9 mouse cellular contexts compared by ENCODE assay signal in the genomic region with DNA sequence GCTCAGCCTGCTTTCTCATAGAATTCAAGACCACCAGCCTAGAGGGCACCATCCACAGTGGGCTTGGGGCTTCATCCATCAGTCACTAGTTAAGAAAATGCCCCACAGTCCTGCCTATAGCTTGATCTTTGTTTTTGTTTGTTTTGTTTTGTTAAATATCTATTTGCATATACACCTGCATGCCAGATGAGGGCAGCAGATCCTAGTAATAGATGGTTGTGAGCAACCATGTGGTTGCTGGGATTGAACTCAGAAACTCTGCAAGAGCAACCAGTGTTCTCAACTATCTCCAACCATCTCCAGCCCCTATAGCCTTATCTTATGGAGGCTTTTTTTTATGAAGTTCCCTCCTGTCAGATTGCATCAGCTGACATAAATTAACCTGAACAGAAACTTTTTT. TPM values are rescaled to one million over a fixed set of nuclear protein-coding genes. Genes with fewer than 3 reads are reported as not detected.
DNase-seq lines count a peak whose midpoint lies in the region; ATAC-seq and TF ChIP-seq lines count a peak whose summit lies in the region.
"Had no signal": no experiment of that assay in that cellular context is flagged by ENCODE, and none has a peak within 500 bp of the region (broad histone marks: within the 10 kb centered on the region; RNA-seq: fewer than 3 reads in every experiment).

No protein-coding gene starts in this region.

- no peak overlapping the region for H3K9ac ChIP-seq in forebrain, embryonic 14.5 days (ENCODE audit: low read length)
- H3K9ac ChIP-seq in forebrain, embryonic 15.5 days (replicated peaks), result no peak overlapping the region
- H3K9ac ChIP-seq in lung, postnatal 0 days (replicated peaks; ENCODE audit: low read depth), result no peak overlapping the region
- H3K9ac ChIP-seq: embryonic facial prominence, embryonic 12.5 days had no signal

- H3K27me3 ChIP-seq in forebrain, embryonic 14.5 days (replicated peaks; ENCODE audit: control insufficient read depth, insufficient read depth, low read length), result no peaks in the 10 kb centered on the region
- no peaks in the 10 kb centered on the region for H3K27me3 ChIP-seq in forebrain, embryonic 15.5 days
- no peaks in the 10 kb centered on the region for H3K27me3 ChIP-seq in lung, postnatal 0 days (replicated peaks; ENCODE audit: insufficient read depth, low read length)
- H3K27me3 ChIP-seq: embryonic facial prominence, embryonic 12.5 days had no signal

- DNase-seq in forebrain, embryonic 14.5 days (ENCODE audit: low spot score), result peak; percentile 26
- no peak for DNase-seq in lung, postnatal 0 days (ENCODE audit: low spot score)
- DNase-seq in lung, postnatal 14 days, result no peak
- peak; percentile 33 for DNase-seq in brain, adult 2 months (ENCODE audit: low read depth, low spot score)
- no peak for DNase-seq in gastrocnemius, adult 8-10 months (ENCODE audit: low spot score in 2 of 2)
- no peak for DNase-seq in frontal cortex, postnatal 10 days (ENCODE audit: low spot score in 2 of 2)

- H3K9me3 ChIP-seq in forebrain, embryonic 14.5 days (replicated peaks; ENCODE audit: control insufficient read depth, low read length), result no peaks in the 10 kb centered on the region
- no peaks in the 10 kb centered on the region for H3K9me3 ChIP-seq in forebrain, embryonic 15.5 days
- H3K9me3 ChIP-seq in lung, postnatal 0 days (ENCODE audit: low read length), result no peaks in the 10 kb centered on the region
- H3K9me3 ChIP-seq: embryonic facial prominence, embryonic 12.5 days had no signal

- no peaks in the 10 kb centered on the region for H3K4me1 ChIP-seq in forebrain, embryonic 14.5 days (ENCODE audit: control insufficient read depth, insufficient read depth, low read length)
- no peaks in the 10 kb centered on the region for H3K4me1 ChIP-seq in forebrain, embryonic 15.5 days
- H3K4me1 ChIP-seq in lung, postnatal 0 days (ENCODE audit: insufficient read depth, low read depth, low read length), result no peaks in the 10 kb centered on the region
- H3K4me1 ChIP-seq: embryonic facial prominence, embryonic 12.5 days had no signal

- peaks cover 57% of the 10 kb centered on the region for H3K36me3 ChIP-seq in forebrain, embryonic 14.5 days (ENCODE audit: control insufficient read depth, insufficient read depth, low read length)
- peaks cover 54% of the 10 kb centered on the region for H3K36me3 ChIP-seq in forebrain, embryonic 15.5 days
- peaks cover 5% of the 10 kb centered on the region for H3K36me3 ChIP-seq in lung, postnatal 0 days (ENCODE audit: insufficient read depth, low read length)

- H3K4me2 ChIP-seq in forebrain, embryonic 14.5 days (ENCODE audit: low read length), result no peak overlapping the region
- H3K4me2 ChIP-seq in forebrain, embryonic 15.5 days (replicated peaks), result no peak overlapping the region
- no peak overlapping the region for H3K4me2 ChIP-seq in lung, postnatal 0 days (replicated peaks; ENCODE audit: low read depth, low read length)
- H3K4me2 ChIP-seq: embryonic facial prominence, embryonic 12.5 days had no signal

- peak; percentile 52 for TF ChIP-seq CTCF in lung, postnatal 0 days (IDR thresholded peaks at IDR 0.05)

- TF ChIP-seq EP300 in lung, postnatal 0 days (IDR thresholded peaks at IDR 0.05), result no peak

- H3K27ac ChIP-seq in forebrain, embryonic 14.5 days (ENCODE audit: low read depth, low read length), result no peak overlapping the region
- H3K27ac ChIP-seq in forebrain, embryonic 15.5 days (replicated peaks), result no peak overlapping the region
- H3K27ac ChIP-seq in lung, postnatal 0 days (ENCODE audit: low read length), result no peak overlapping the region
- H3K27ac ChIP-seq: embryonic facial prominence, embryonic 12.5 days had no signal

- no peak for ATAC-seq in forebrain, embryonic 14.5 days
- ATAC-seq in forebrain, embryonic 15.5 days (replicated peaks), result no peak
- no peak for ATAC-seq in lung, postnatal 0 days
- peak; percentile 61 for ATAC-seq in neutrophil, adult 5-6 weeks (ENCODE audit: extremely low read depth, insufficient number of reproducible peaks, low FRiP score, poor library complexity, severe bottlenecking)

- H3K4me3 ChIP-seq in forebrain, embryonic 14.5 days (ENCODE audit: low read depth, low read length), result no peak overlapping the region
- no peak overlapping the region for H3K4me3 ChIP-seq in forebrain, embryonic 15.5 days
- H3K4me3 ChIP-seq in lung, postnatal 0 days (ENCODE audit: low read depth, low read length), result no peak overlapping the region
- H3K4me3 ChIP-seq: embryonic facial prominence, embryonic 12.5 days had no signal

RNA-seq across cellular contexts. Expression of a gene that starts 14.0 kb away (rescaled TPM):
- polyA plus RNA-seq in forebrain, embryonic 14.5 days (2014; fragmentation: Nextera tagmentation; extraction: Ambion mirVana), result 681 and 712 TPM in 2 replicates
- 630 and 640 TPM in 2 replicates for polyA plus RNA-seq in forebrain, embryonic 15.5 days (2015; fragmentation: Nextera tagmentation; extraction: Ambion mirVana)
- 347 and 352 TPM in 2 replicates for polyA plus RNA-seq in lung, postnatal 0 days (2015; fragmentation: Nextera tagmentation; extraction: Ambion mirVana)
- total RNA-seq in neutrophil, adult 5-6 weeks (2017), result 99.4 and 115 TPM in 2 replicates
- 10 to 100 TPM; 21.4 to 35.6 (median 25.4) TPM for total RNA-seq in gastrocnemius, adult 8-10 months (2022)

RNA-seq across cellular contexts. Expression of a gene that starts 17.8 kb away (rescaled TPM):
- 13.2 and 15.3 TPM in 2 replicates for polyA plus RNA-seq in forebrain, embryonic 14.5 days (2014; fragmentation: Nextera tagmentation; extraction: Ambion mirVana)
- polyA plus RNA-seq in forebrain, embryonic 15.5 days (2015; fragmentation: Nextera tagmentation; extraction: Ambion mirVana), result 12.7 and 13.1 TPM in 2 replicates
- 5.4 and 5.5 TPM in 2 replicates for polyA plus RNA-seq in lung, postnatal 0 days (2015; fragmentation: Nextera tagmentation; extraction: Ambion mirVana)
- total RNA-seq in neutrophil, adult 5-6 weeks (2017), result 9.5 and 9.8 TPM in 2 replicates
- total RNA-seq in gastrocnemius, adult 8-10 months (2022), result 1 to 10 TPM; 3.7 to 4.7 (median 4.0) TPM

RNA-seq across cellular contexts. Expression of a gene that starts 41.2 kb away (rescaled TPM):
- 0.10 TPM in 2 replicates for polyA plus RNA-seq in forebrain, embryonic 14.5 days (2014; fragmentation: Nextera tagmentation; extraction: Ambion mirVana)
- 0.09 and 0.10 TPM in 2 replicates for polyA plus RNA-seq in forebrain, embryonic 15.5 days (2015; fragmentation: Nextera tagmentation; extraction: Ambion mirVana)
- polyA plus RNA-seq in lung, postnatal 0 days (2015; fragmentation: Nextera tagmentation; extraction: Ambion mirVana), result 1.6 and 2.1 TPM in 2 replicates
- total RNA-seq in neutrophil, adult 5-6 weeks (2017), result 0.58 and 1.6 TPM in 2 replicates
- total RNA-seq in gastrocnemius, adult 8-10 months (2022), result not detected
- polyA plus RNA-seq: embryonic facial prominence, embryonic 12.5 days had no signal

Comparison
In these comparisons a context has a peak if more than half of its experiments do, and no peak if none do; other contexts are left out.
1. DNase-seq: peak in forebrain, embryonic 14.5 days (single experiment) and brain, adult 2 months (single experiment); none in lung, postnatal 0 days (single experiment), lung, postnatal 14 days (single experiment), gastrocnemius, adult 8-10 months (0 of 2) and frontal cortex, postnatal 10 days (0 of 2).